Mouse (Mus musculus) neural tube, embryonic 14.5 days (tissue): ENCODE measurements at regions not wholly inside any gene's neighbourhood (a gene's known extent, or its start where the extent isn't known, plus 50 kb on each side); places are given as distances from the start of the nearest gene placed in this dataset.

Experiments used
- ATAC-seq: fragments of 200-750 bp; cut with Nextera tagmentation; 2 replicates; pipeline ENCODE4 v1.8.0; 2017; ENCODE audit warnings: low read depth, mild to moderate bottlenecking, moderate TSS enrichment, moderate library complexity
- H3K27ac ChIP-seq: fragments of 300-500 bp; sonication (generic); 2 replicates; pipeline ENCODE4 v1.5.1; 2014; ENCODE audit warnings: low read depth, mild to moderate bottlenecking, control low read depth, low read length, moderate library complexity, mixed read lengths
- H3K27me3 ChIP-seq: fragments of 300-500 bp; sonication (generic); 2 replicates; pipeline ENCODE4 v1.6.1; 2014; ENCODE audit warnings: low read length; ENCODE audit not compliant: control insufficient read depth, insufficient read depth
- H3K36me3 ChIP-seq: fragments of 300-500 bp; sonication (generic); 2 replicates; pipeline ENCODE4 v1.6.1; 2014; ENCODE audit warnings: low read length, mixed read lengths; ENCODE audit not compliant: control insufficient read depth, insufficient read depth
- H3K4me1 ChIP-seq: fragments of 300-500 bp; sonication (generic); 2 replicates; pipeline ENCODE4 v1.6.1; 2014; ENCODE audit warnings: low read length; ENCODE audit not compliant: control insufficient read depth, insufficient read depth
- H3K4me2 ChIP-seq: fragments of 300-500 bp; sonication (generic); 2 replicates; pipeline ENCODE4 v1.6.1; 2014; ENCODE audit warnings: mild to moderate bottlenecking, low read depth, low read length, control low read depth
- H3K4me3 ChIP-seq: fragments of 300-500 bp; sonication (generic); 2 replicates; pipeline ENCODE4 v1.5.1; 2014; ENCODE audit warnings: low read depth, low read length, control low read depth, mixed read lengths
- H3K9ac ChIP-seq: fragments of 300-500 bp; sonication (generic); replicated peaks from 2 replicates; pipeline ENCODE4 v1.6.1; 2014; ENCODE audit warnings: low read depth, mild to moderate bottlenecking, control low read depth, low read length, mixed read lengths
- H3K9me3 ChIP-seq: fragments of 300-500 bp; sonication (generic); 2 replicates; pipeline ENCODE4 v1.6.1; 2016; ENCODE audit warnings: low read length; ENCODE audit not compliant: control insufficient read depth
- WGBS: fragments of 180-500 bp; shearing (Covaris S2); extraction: QIAGEN DNeasy Blood & Tissue Kit; methylation state at CpG from one replicate; pipeline ENCODE4 v1.1.7; 2014; 5-methylcytosine and 5-hydroxymethylcytosine counted together

GRCm38 (mm10) chr1:149705223-149705622 lies 255.9 kb downstream of the Pla2g4a start:
- no peaks in the 10 kb centered on the region for H3K4me1 ChIP-seq
- no peak overlapping the region for H3K4me2 ChIP-seq
- H3K27ac ChIP-seq = no peak overlapping the region
- H3K9me3 ChIP-seq = no peaks in the 10 kb centered on the region
- H3K36me3 ChIP-seq = no peaks in the 10 kb centered on the region
- no peak overlapping the region for H3K4me3 ChIP-seq
- whole genome bisulfite sequencing = 93% methylated on average over 1 of the region's 1 CpGs
- no peak overlapping the region for H3K9ac ChIP-seq
- H3K27me3 ChIP-seq = no peaks in the 10 kb centered on the region
- ATAC-seq = no peak

GRCm38 (mm10) chr1:149699411-149699810 lies 261.7 kb downstream of the Pla2g4a start:
- ATAC-seq = peak; percentile 46; the same call in 1 of the 2 replicates
- Histone ChIP-seq H3K4me2 (no peak overlapping the region), H3K4me1 (no peaks in the 10 kb centered on the region), H3K36me3 (no peaks in the 10 kb centered on the region), H3K9me3 (no peaks in the 10 kb centered on the region), H3K27ac (no peak overlapping the region), H3K27me3 (no peaks in the 10 kb centered on the region), H3K9ac (no peak overlapping the region), H3K4me3 (no peak overlapping the region)
- WGBS = 60% methylated on average over 4 of the region's 4 CpGs

- no peak overlapping the region for H3K9ac ChIP-seq
- no peak overlapping the region for H3K27ac ChIP-seq
- H3K4me1 ChIP-seq = no peaks in the 10 kb centered on the region
- no peaks in the 10 kb centered on the region for H3K9me3 ChIP-seq
- H3K36me3 ChIP-seq = no peaks in the 10 kb centered on the region
- WGBS = 80% methylated on average over 1 of the region's 1 CpGs
- ATAC-seq = no peak
- H3K27me3 ChIP-seq = no peaks in the 10 kb centered on the region
- no peak overlapping the region for H3K4me3 ChIP-seq
- H3K4me2 ChIP-seq = no peak overlapping the region
These were observed 286.9 kb downstream of the Pla2g4a start for GRCm38 (mm10) chr1:149674166-149674565.

GRCm38 (mm10) chr1:149672571-149672970 lies 288.5 kb downstream of the Pla2g4a start:
- no peaks in the 10 kb centered on the region for H3K9me3 ChIP-seq
- no peak overlapping the region for H3K4me2 ChIP-seq
- WGBS = 93% methylated on average over 4 of the region's 4 CpGs

GRCm38 (mm10) chr1:149672117-149672516 lies 289.0 kb downstream of the Pla2g4a start:
- no peaks in the 10 kb centered on the region for H3K9me3 ChIP-seq
- H3K36me3 ChIP-seq = no peaks in the 10 kb centered on the region
- H3K9ac ChIP-seq = no peak overlapping the region
- H3K4me1 ChIP-seq = no peaks in the 10 kb centered on the region
- H3K4me3 ChIP-seq = no peak overlapping the region
- ATAC-seq = no peak
- no peaks in the 10 kb centered on the region for H3K27me3 ChIP-seq
- WGBS = 69% methylated on average over 2 of the region's 2 CpGs
- no peak overlapping the region for H3K27ac ChIP-seq
- H3K4me2 ChIP-seq = no peak overlapping the region

More at GRCm38 (mm10) chr1:149672571-149672970, 288.5 kb downstream of the Pla2g4a start:
- Histone ChIP-seq H3K36me3 (no peaks in the 10 kb centered on the region), H3K4me1 (no peaks in the 10 kb centered on the region), H3K4me3 (no peak overlapping the region), H3K27ac (no peak overlapping the region), H3K9ac (no peak overlapping the region), H3K27me3 (no peaks in the 10 kb centered on the region)
- no peak for ATAC-seq

GRCm38 (mm10) chr1:149671091-149671490 lies 290.0 kb downstream of the Pla2g4a start:
- WGBS = 51% methylated on average over 3 of the region's 3 CpGs
- Histone ChIP-seq H3K36me3 (no peaks in the 10 kb centered on the region), H3K4me3 (no peak overlapping the region), H3K9ac (no peak overlapping the region), H3K27ac (no peak overlapping the region), H3K9me3 (no peaks in the 10 kb centered on the region), H3K4me2 (no peak overlapping the region), H3K4me1 (no peaks in the 10 kb centered on the region), H3K27me3 (no peaks in the 10 kb centered on the region)
- no peak for ATAC-seq
